Mouse (Mus musculus): ENCODE data around the gene Jam3. TPM values are rescaled to one million over a fixed set of nuclear protein-coding genes. Genes with fewer than 3 reads are reported as not detected.

Jam3 gene
- total and polyA plus RNA-seq, 3 experiments: 0.17 to 2.0 (median 0.72) TPM

DNA sequence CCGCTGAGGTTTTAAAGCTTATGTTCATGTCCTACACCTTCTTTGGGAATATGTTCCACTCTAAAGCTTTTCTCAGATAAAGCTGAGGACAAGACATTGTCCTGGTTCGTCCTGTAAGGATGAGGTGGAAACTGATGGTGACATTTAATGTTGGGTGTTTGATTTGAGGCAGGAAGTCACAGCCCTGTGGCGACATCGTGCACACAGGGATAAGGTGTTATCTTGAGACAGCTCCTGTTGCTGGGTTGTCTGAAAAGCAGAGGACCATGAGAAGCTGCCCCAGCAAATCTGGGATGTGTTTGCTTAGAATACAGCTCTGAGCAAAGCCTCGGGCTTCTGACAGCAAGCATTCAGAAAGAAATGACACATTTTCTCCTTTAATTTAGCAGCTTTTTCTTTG is 69.0 kb downstream of the Jam3 start:
- in situ Hi-C loops (cut with MboI; ENCODE audit: low pct_ligation_motif_present, low pct_unique_long_range_greater_than_20kb, low sequenced_read_pairs): no loop called here
- H3K9ac ChIP-seq (ENCODE audit: insufficient read depth, low read depth): no peak overlapping the region
- no peaks in the 10 kb centered on the region for H3K4me1 ChIP-seq (ENCODE audit: control insufficient read depth in 1 of 2, insufficient read depth in 2 of 2)
- H3K36me3 ChIP-seq (replicated peaks in 1 of 2; ENCODE audit: control insufficient read depth in 1 of 2, insufficient read depth in 1 of 2, low read length in 1 of 2): peaks cover 76 to 97% of the 10 kb centered on the region in 2 experiments
- dilution Hi-C loops (cut with MboI; ENCODE audit: extremely low pct_ligation_motif_present, extremely low pct_unique_long_range_greater_than_20kb, low sequenced_read_pairs): no loop called here
- no peak overlapping the region for H3K4me3 ChIP-seq (replicated peaks in 1 of 3; ENCODE audit: low read depth in 2 of 3, low read length in 2 of 3, poor library complexity in 1 of 3)
- no peaks in the 10 kb centered on the region for H3K9me3 ChIP-seq (replicated peaks; ENCODE audit: low read length)
- no peak for DNase-seq (ENCODE audit: extremely low read depth)
- H3K79me2 ChIP-seq (replicated peaks; ENCODE audit: control insufficient read depth, extremely low read depth, insufficient read depth, poor library complexity, severe bottlenecking): no peaks in the 10 kb centered on the region
- no peak overlapping the region for H3K4me2 ChIP-seq (ENCODE audit: insufficient read depth, low read depth, poor library complexity, severe bottlenecking)
- TF ChIP-seq E2F4 (IDR thresholded peaks at IDR 0.05; ENCODE audit: insufficient replicate concordance, low read depth, low read length) (no peak), ELF1 (IDR thresholded peaks at IDR 0.05; ENCODE audit: low read depth, low read length) (no peak), CHD2 (IDR thresholded peaks at IDR 0.05; ENCODE audit: low read length) (no peak), ZNF384 (IDR thresholded peaks at IDR 0.05; ENCODE audit: low read depth, low read length) (no peak), NELFE (IDR thresholded peaks at IDR 0.05; ENCODE audit: low read depth, low read length) (no peak), CTCF (conservative IDR thresholded peaks at IDR 0.05 in 1 of 2, IDR thresholded peaks at IDR 0.05 in 1 of 2; ENCODE audit: low read depth in 2 of 2, low read length in 2 of 2) (no peak), IRF4 (IDR thresholded peaks at IDR 0.05; ENCODE audit: low read depth, low read length) (no peak), MAFK (IDR thresholded peaks at IDR 0.05; ENCODE audit: insufficient replicate concordance, low read length) (no peak), EP300 (IDR thresholded peaks at IDR 0.05; ENCODE audit: low read length) (no peak), USF1 (IDR thresholded peaks at IDR 0.05; ENCODE audit: low read depth, low read length) (no peak), ETS1 (conservative IDR thresholded peaks at IDR 0.05; ENCODE audit: low read depth, low read length) (no peak), SIN3A (IDR thresholded peaks at IDR 0.05; ENCODE audit: low read length) (no peak), BHLHE40 (IDR thresholded peaks at IDR 0.05; ENCODE audit: low read depth, low read length) (no peak), JUND (conservative IDR thresholded peaks at IDR 0.05; ENCODE audit: low read depth, low read length) (no peak), POLR2AphosphoS2 (IDR thresholded peaks at IDR 0.05; ENCODE audit: low read depth, low read length) (no peak), ZMIZ1 (IDR thresholded peaks at IDR 0.05; ENCODE audit: low read depth, low read length) (no peak), MAX (IDR thresholded peaks at IDR 0.05; ENCODE audit: low read length) (no peak), TBP (conservative IDR thresholded peaks at IDR 0.05; ENCODE audit: low read depth, low read length) (no peak), USF2 (conservative IDR thresholded peaks at IDR 0.05; ENCODE audit: low read depth, low read length) (no peak)
- H3K27ac ChIP-seq (ENCODE audit: insufficient read depth, low read depth): no peak overlapping the region
- H3K27me3 ChIP-seq (replicated peaks): no peaks in the 10 kb centered on the region

DNA sequence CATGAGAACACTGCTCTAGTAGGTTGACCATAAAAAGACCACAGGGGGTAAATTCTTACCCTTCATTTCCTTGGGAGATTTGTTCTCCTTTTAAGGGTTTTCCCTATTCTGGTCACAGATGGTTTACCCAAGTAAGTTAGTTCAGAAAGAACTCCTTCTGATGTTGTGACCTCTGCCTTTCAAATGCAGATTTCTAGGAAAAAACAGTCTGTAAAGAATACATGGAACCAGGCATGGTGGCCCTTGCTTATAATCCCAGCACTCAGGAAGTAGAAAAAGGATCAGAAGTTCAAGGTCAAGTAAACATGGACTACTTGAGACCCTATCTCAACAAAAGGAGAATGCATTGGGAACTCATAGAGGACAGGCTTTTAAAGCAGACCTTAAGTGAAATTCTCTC is 79.4 kb downstream of the Jam3 start:
- Histone ChIP-seq H3K9ac (ENCODE audit: insufficient read depth, low read depth) (no peak overlapping the region), H3K4me2 (ENCODE audit: insufficient read depth, low read depth, poor library complexity, severe bottlenecking) (no peak overlapping the region), H3K9me3 (replicated peaks; ENCODE audit: low read length) (no peaks in the 10 kb centered on the region), H3K4me3 (replicated peaks in 1 of 3; ENCODE audit: low read depth in 2 of 3, low read length in 2 of 3, poor library complexity in 1 of 3) (no peak overlapping the region), H3K4me1 (ENCODE audit: control insufficient read depth in 1 of 2, insufficient read depth in 2 of 2) (peaks cover under 1 to 4% of the 10 kb centered on the region in 2 experiments; a peak in 3 of 4 replicates), H3K79me2 (replicated peaks; ENCODE audit: control insufficient read depth, extremely low read depth, insufficient read depth, poor library complexity, severe bottlenecking) (no peaks in the 10 kb centered on the region), H3K27ac (ENCODE audit: insufficient read depth, low read depth) (no peak overlapping the region), H3K36me3 (replicated peaks in 1 of 2; ENCODE audit: control insufficient read depth in 1 of 2, insufficient read depth in 1 of 2, low read length in 1 of 2) (peaks cover 50 to 93% of the 10 kb centered on the region in 2 experiments), H3K27me3 (replicated peaks) (no peaks in the 10 kb centered on the region)
- in situ Hi-C loops (cut with MboI; ENCODE audit: low pct_ligation_motif_present, low pct_unique_long_range_greater_than_20kb, low sequenced_read_pairs) (no loop called here), dilution Hi-C loops (cut with MboI; ENCODE audit: extremely low pct_ligation_motif_present, extremely low pct_unique_long_range_greater_than_20kb, low sequenced_read_pairs) (no loop called here)
- no peak for TF ChIP-seq KAT2A (IDR thresholded peaks at IDR 0.05; ENCODE audit: insufficient replicate concordance, low read length)
- TF ChIP-seq CHD2 (IDR thresholded peaks at IDR 0.05; ENCODE audit: low read length): no peak
- no peak for TF ChIP-seq NELFE (IDR thresholded peaks at IDR 0.05; ENCODE audit: low read depth, low read length)
- TF ChIP-seq JUND (conservative IDR thresholded peaks at IDR 0.05; ENCODE audit: low read depth, low read length): no peak
- TF ChIP-seq UBTF (IDR thresholded peaks at IDR 0.05; ENCODE audit: low read depth, low read length): no peak
- TF ChIP-seq EP300 (IDR thresholded peaks at IDR 0.05; ENCODE audit: low read length): no peak
- TF ChIP-seq JUN (IDR thresholded peaks at IDR 0.05; ENCODE audit: insufficient read depth, low read depth, low read length): no peak
- no peak for TF ChIP-seq SMC3 (IDR thresholded peaks at IDR 0.05; ENCODE audit: low read depth, low read length)
- TF ChIP-seq USF2 (conservative IDR thresholded peaks at IDR 0.05; ENCODE audit: low read depth, low read length): no peak
- no peak for TF ChIP-seq GABPA (IDR thresholded peaks at IDR 0.05; ENCODE audit: insufficient replicate concordance, low read depth, low read length)
- TF ChIP-seq NRF1 (IDR thresholded peaks at IDR 0.05; ENCODE audit: low read depth, low read length): no peak
- TF ChIP-seq USF1 (IDR thresholded peaks at IDR 0.05; ENCODE audit: low read depth, low read length): no peak
- TF ChIP-seq PAX5 (IDR thresholded peaks at IDR 0.05; ENCODE audit: low read length): no peak
- no peak for TF ChIP-seq ZKSCAN1 (IDR thresholded peaks at IDR 0.05; ENCODE audit: borderline replicate concordance, low read depth, low read length)
- DNase-seq (ENCODE audit: extremely low read depth): no peak

All from CH12.LX (cell line).